Comparison of ENCODE assay signal across 21 mouse cellular contexts in the genomic region with DNA sequence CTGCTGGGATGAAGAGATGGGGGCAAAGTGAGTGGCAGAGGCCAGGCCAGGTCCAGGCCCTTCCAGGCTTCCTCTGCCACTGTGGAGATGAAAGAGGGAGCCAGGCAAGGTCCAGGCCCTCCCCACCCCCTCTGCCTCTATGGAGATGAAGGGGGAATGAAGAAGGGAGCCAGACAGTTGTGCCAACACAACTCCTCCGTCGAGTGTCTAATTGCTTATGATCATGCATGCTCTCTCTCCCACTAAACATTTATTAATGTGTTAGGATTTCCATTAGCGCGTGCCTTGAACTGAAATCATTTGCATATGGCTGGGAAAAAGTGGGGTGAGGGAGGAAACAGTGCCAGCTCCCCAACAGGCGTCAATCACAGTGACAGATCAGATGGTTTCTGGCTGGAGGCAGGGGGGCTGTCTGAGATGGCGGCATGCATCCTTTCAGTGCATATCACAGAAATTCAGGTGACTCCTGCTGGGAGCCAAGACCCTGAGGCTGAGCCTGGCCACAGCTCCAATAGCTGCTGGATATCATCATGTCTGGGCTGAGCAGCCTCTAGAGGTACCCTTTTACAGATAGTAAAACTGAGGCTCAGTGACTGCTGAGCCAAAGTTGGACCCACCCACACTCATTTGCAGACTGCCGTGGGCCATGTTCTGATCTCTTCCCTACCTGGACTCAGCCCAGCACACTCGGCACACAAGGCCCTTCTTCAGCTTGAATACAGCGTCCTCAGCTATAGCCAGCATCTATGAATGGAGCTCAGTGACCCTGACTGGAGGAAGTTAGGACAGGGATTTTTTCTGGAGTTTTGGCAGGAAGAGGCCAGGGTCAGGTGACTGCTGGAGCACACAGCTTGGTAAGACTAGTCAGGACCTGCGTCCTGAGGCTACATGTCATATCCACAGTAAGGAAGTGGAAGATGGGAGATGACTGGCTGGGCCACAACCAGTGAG. TPM values are rescaled to one million over a fixed set of nuclear protein-coding genes. Genes with fewer than 3 reads are reported as not detected.
DNase-seq lines count a peak whose midpoint lies in the region; ATAC-seq and TF ChIP-seq lines count a peak whose summit lies in the region.
"Had no signal": no experiment of that assay in that cellular context is flagged by ENCODE, and none has a peak within 500 bp of the region (broad histone marks: within the 10 kb centered on the region; RNA-seq: fewer than 3 reads in every experiment).

No protein-coding gene starts in this region.

- H3K27ac ChIP-seq in hindbrain, embryonic 10.5 days, result peak overlapping the region; percentile 35
- no peak overlapping the region for H3K27ac ChIP-seq in hindbrain, embryonic 11.5 days (ENCODE audit: low read depth, low read length)
- 0 out of 2 replicates have a peak overlapping the region, but pooled peaks have one; percentile 12 for H3K27ac ChIP-seq in embryonic facial prominence, embryonic 10.5 days (replicated peaks)
- no peak overlapping the region for H3K27ac ChIP-seq in hindbrain, embryonic 12.5 days
- H3K27ac ChIP-seq in midbrain, postnatal 0 days (ENCODE audit: low read depth, low read length), result no peak overlapping the region
- H3K27ac ChIP-seq: gastrocnemius, adult 2 months; liver, embryonic 12.5 days had no signal

- DNase-seq in hindbrain, embryonic 10.5 days (ENCODE audit: low spot score), result no peak
- DNase-seq in hindbrain, embryonic 11.5 days (ENCODE audit: low spot score), result no peak
- no peak for DNase-seq in embryonic facial prominence, embryonic 10.5 days (ENCODE audit: low spot score)
- DNase-seq in midbrain, postnatal 0 days (ENCODE audit: low spot score), result peak; percentile 41
- no peak for DNase-seq in spleen, adult 12 weeks (ENCODE audit: low spot score)
- DNase-seq: cerebellum, adult 11 months; gastrocnemius, adult 2 months; heart, postnatal 36 days had no signal

- H3K9ac ChIP-seq in hindbrain, embryonic 11.5 days (ENCODE audit: low read depth, low read length), result no peak overlapping the region
- 0 out of 2 replicates have a peak overlapping the region, but pooled peaks have one; percentile 8 for H3K9ac ChIP-seq in hindbrain, embryonic 12.5 days
- H3K9ac ChIP-seq in midbrain, postnatal 0 days (replicated peaks; ENCODE audit: low read length, poor library complexity, severe bottlenecking), result no peak overlapping the region
- H3K9ac ChIP-seq: liver, embryonic 12.5 days had no signal

- H3K9me3 ChIP-seq in hindbrain, embryonic 10.5 days, result no peaks in the 10 kb centered on the region
- H3K9me3 ChIP-seq in hindbrain, embryonic 11.5 days (ENCODE audit: control insufficient read depth, low read length), result no peaks in the 10 kb centered on the region
- H3K9me3 ChIP-seq in embryonic facial prominence, embryonic 10.5 days, result no peaks in the 10 kb centered on the region
- H3K9me3 ChIP-seq in hindbrain, embryonic 12.5 days (replicated peaks), result no peaks in the 10 kb centered on the region
- no peaks in the 10 kb centered on the region for H3K9me3 ChIP-seq in midbrain, postnatal 0 days (ENCODE audit: low read length)
- H3K9me3 ChIP-seq: G1E; liver, embryonic 12.5 days had no signal

- H3K36me3 ChIP-seq in hindbrain, embryonic 10.5 days, result peaks cover 11% of the 10 kb centered on the region; the same call in 1 of the 2 replicates
- no peaks in the 10 kb centered on the region for H3K36me3 ChIP-seq in hindbrain, embryonic 11.5 days (ENCODE audit: control insufficient read depth, insufficient read depth, low read length)
- peaks cover 11% of the 10 kb centered on the region; the same call in 1 of the 2 replicates for H3K36me3 ChIP-seq in embryonic facial prominence, embryonic 10.5 days (replicated peaks)
- H3K36me3 ChIP-seq in hindbrain, embryonic 12.5 days, result no peaks in the 10 kb centered on the region
- peaks cover 2% of the 10 kb centered on the region; the same call in 1 of the 2 replicates for H3K36me3 ChIP-seq in midbrain, postnatal 0 days (ENCODE audit: insufficient read depth, low read length)
- H3K36me3 ChIP-seq: G1E; liver, embryonic 12.5 days had no signal

- no peak overlapping the region for H3K4me3 ChIP-seq in hindbrain, embryonic 10.5 days
- H3K4me3 ChIP-seq in hindbrain, embryonic 11.5 days (ENCODE audit: low read depth, low read length), result no peak overlapping the region
- H3K4me3 ChIP-seq in embryonic facial prominence, embryonic 10.5 days, result no peak overlapping the region
- H3K4me3 ChIP-seq in hindbrain, embryonic 12.5 days, result no peak overlapping the region
- H3K4me3 ChIP-seq in midbrain, postnatal 0 days (ENCODE audit: low read depth, low read length), result no peak overlapping the region
- H3K4me3 ChIP-seq: erythroblast, embryonic 14.5 days; gastrocnemius, adult 2 months; liver, embryonic 12.5 days had no signal

- no peak for TF ChIP-seq CTCF in midbrain, postnatal 0 days (IDR thresholded peaks at IDR 0.05)

- no peak for ATAC-seq in hindbrain, embryonic 11.5 days (ENCODE audit: low FRiP score)
- no peak for ATAC-seq in hindbrain, embryonic 12.5 days (ENCODE audit: low FRiP score)
- ATAC-seq in midbrain, postnatal 0 days (ENCODE audit: low FRiP score), result 0 out of 2 replicates have a peak, but pooled peaks have one; percentile 13
- ATAC-seq in frontal cortex, adult (ENCODE audit: low TSS enrichment), result no peak
- ATAC-seq: liver, embryonic 12.5 days had no signal

- no peaks in the 10 kb centered on the region for H3K27me3 ChIP-seq in hindbrain, embryonic 10.5 days (ENCODE audit: insufficient read depth, poor library complexity, severe bottlenecking)
- no peaks in the 10 kb centered on the region for H3K27me3 ChIP-seq in hindbrain, embryonic 11.5 days (ENCODE audit: control insufficient read depth, insufficient read depth, low read length)
- H3K27me3 ChIP-seq in embryonic facial prominence, embryonic 10.5 days (replicated peaks; ENCODE audit: low read depth, poor library complexity, severe bottlenecking), result no peaks in the 10 kb centered on the region
- H3K27me3 ChIP-seq in hindbrain, embryonic 12.5 days, result no peaks in the 10 kb centered on the region
- no peaks in the 10 kb centered on the region for H3K27me3 ChIP-seq in midbrain, postnatal 0 days (ENCODE audit: insufficient read depth, low read length)
- H3K27me3 ChIP-seq: liver, embryonic 12.5 days had no signal

- no peak overlapping the region for H3K4me2 ChIP-seq in hindbrain, embryonic 11.5 days (replicated peaks; ENCODE audit: low read depth, low read length)
- H3K4me2 ChIP-seq in hindbrain, embryonic 12.5 days (replicated peaks), result no peak overlapping the region
- H3K4me2 ChIP-seq in midbrain, postnatal 0 days (ENCODE audit: low read depth, low read length, poor library complexity, severe bottlenecking), result no peak overlapping the region
- H3K4me2 ChIP-seq: heart, embryonic 11.5 days; liver, embryonic 12.5 days had no signal

- WGBS in hindbrain, embryonic 10.5 days, result 84% methylated on average over 10 of the region's 10 CpGs
- WGBS in hindbrain, embryonic 11.5 days, result 81% methylated on average over 10 of the region's 10 CpGs
- WGBS in embryonic facial prominence, embryonic 10.5 days, result 82% methylated on average over 10 of the region's 10 CpGs
- 65% methylated on average over 10 of the region's 10 CpGs for WGBS in hindbrain, embryonic 12.5 days
- WGBS in midbrain, postnatal 0 days, result 65% methylated on average over 10 of the region's 10 CpGs

- H3K4me1 ChIP-seq in hindbrain, embryonic 10.5 days (replicated peaks), result peaks cover 51% of the 10 kb centered on the region
- no peaks in the 10 kb centered on the region for H3K4me1 ChIP-seq in hindbrain, embryonic 11.5 days (replicated peaks; ENCODE audit: control insufficient read depth, insufficient read depth, low read length)
- peaks cover 74% of the 10 kb centered on the region for H3K4me1 ChIP-seq in embryonic facial prominence, embryonic 10.5 days
- H3K4me1 ChIP-seq in hindbrain, embryonic 12.5 days, result peaks cover 14% of the 10 kb centered on the region
- no peaks in the 10 kb centered on the region for H3K4me1 ChIP-seq in midbrain, postnatal 0 days (ENCODE audit: insufficient read depth, low read length)
- H3K4me1 ChIP-seq: liver, embryonic 12.5 days had no signal

RNA-seq across cellular contexts. Expression of a gene that starts 4.0 kb away (rescaled TPM):
- 0.20 and 0.37 TPM in 2 replicates for polyA plus RNA-seq in hindbrain, embryonic 10.5 days (2016; fragmentation: Nextera tagmentation; extraction: Ambion mirVana)
- 0.22 and 0.39 TPM in 2 replicates for polyA plus RNA-seq in hindbrain, embryonic 11.5 days (2014; fragmentation: Nextera tagmentation; extraction: Ambion mirVana)
- polyA plus RNA-seq in embryonic facial prominence, embryonic 10.5 days (2016; fragmentation: Nextera tagmentation; extraction: Ambion mirVana), result 0.33 and 0.51 TPM in 2 replicates
- polyA plus RNA-seq in hindbrain, embryonic 12.5 days (2016; fragmentation: Nextera tagmentation; extraction: Ambion mirVana), result 0.16 and 0.19 TPM in 2 replicates
- 0.11 TPM in 1 of 2 replicates, not detected in the other for total RNA-seq in midbrain, postnatal 0 days (2014; rRNA removed)
- polyA plus RNA-seq in midbrain, postnatal 0 days (2015; fragmentation: Nextera tagmentation; extraction: Ambion mirVana), result 0.12 and 0.39 TPM in 2 replicates
- total RNA-seq: common myeloid progenitor, adult 5-6 weeks; heart, postnatal 36 days; megakaryocyte-erythroid progenitor cell, adult 5-6 weeks had no signal
- polyA plus RNA-seq: erythroblast, embryonic 14.5 days; G1E; liver, embryonic 12.5 days had no signal

RNA-seq across cellular contexts. Expression of a gene that starts 17.2 kb away (rescaled TPM):
- not detected in 2 replicates for polyA plus RNA-seq in hindbrain, embryonic 10.5 days (2016; fragmentation: Nextera tagmentation; extraction: Ambion mirVana)
- polyA plus RNA-seq in hindbrain, embryonic 11.5 days (2014; fragmentation: Nextera tagmentation; extraction: Ambion mirVana), result not detected in 2 replicates
- polyA plus RNA-seq in embryonic facial prominence, embryonic 10.5 days (2016; fragmentation: Nextera tagmentation; extraction: Ambion mirVana), result not detected in 2 replicates
- not detected in 2 replicates for polyA plus RNA-seq in hindbrain, embryonic 12.5 days (2016; fragmentation: Nextera tagmentation; extraction: Ambion mirVana)
- total RNA-seq in midbrain, postnatal 0 days (2014; rRNA removed), result not detected in 2 replicates
- polyA plus RNA-seq in midbrain, postnatal 0 days (2015; fragmentation: Nextera tagmentation; extraction: Ambion mirVana), result not detected in 2 replicates
- total RNA-seq: adrenal gland, postnatal 4 days; common myeloid progenitor, adult 5-6 weeks; G1E; gastrocnemius, adult 2 months; heart, postnatal 36 days; megakaryocyte-erythroid progenitor cell, adult 5-6 weeks; neutrophil, adult 5-6 weeks had no signal
- polyA plus RNA-seq: erythroblast, embryonic 14.5 days; G1E; heart, embryonic 11.5 days; large intestine, adult 2 months; liver, embryonic 12.5 days; lung, embryonic 16.5 days; spleen, adult 2 months had no signal

Comparison
In these comparisons a context has a peak if more than half of its experiments do, and no peak if none do; other contexts are left out.
1. H3K27ac ChIP-seq: peak in hindbrain, embryonic 10.5 days (single experiment) and embryonic facial prominence, embryonic 10.5 days (single experiment); none in hindbrain, embryonic 11.5 days (single experiment), hindbrain, embryonic 12.5 days (single experiment) and midbrain, postnatal 0 days (single experiment).